Mouse (Mus musculus) liver, embryonic 14.5 days (tissue): Measurements from ENCODE around the gene Idh2. TPM values are rescaled to one million over a fixed set of nuclear protein-coding genes. Genes with fewer than 3 reads are reported as not detected.

Experiments used
- ATAC-seq: fragments of 200-750 bp; cut with Nextera tagmentation; 2 replicates; pipeline ENCODE4 v1.8.0; 2017; ENCODE audit warnings: moderate number of reproducible peaks, mild to moderate bottlenecking, moderate library complexity; ENCODE audit not compliant: insufficient read depth
- DNase-seq, 3 experiments: peaks; one replicate each; pipeline ENCODE4 v3.0.0-alpha.2; 2012 to 2013; ENCODE audit warnings: low read depth in 3 of 3, low spot score in 3 of 3
- H3K27ac ChIP-seq: fragments of 300-500 bp; sonication (generic); 2 replicates; pipeline ENCODE4 v1.5.1; 2014; ENCODE audit warnings: moderate library complexity, mild to moderate bottlenecking, control low read depth, inconsistent platforms
- H3K27me3 ChIP-seq: fragments of 300-500 bp; sonication (generic); 2 replicates; pipeline ENCODE4 v1.6.1; 2014; ENCODE audit warnings: mild to moderate bottlenecking, low read length, moderate library complexity; ENCODE audit not compliant: control insufficient read depth, insufficient read depth
- H3K36me3 ChIP-seq: fragments of 300-500 bp; sonication (generic); replicated peaks from 2 replicates; pipeline ENCODE4 v1.6.1; 2014; ENCODE audit warnings: low read depth; ENCODE audit not compliant: control insufficient read depth, insufficient read depth
- H3K4me1 ChIP-seq, 2 experiments: fragments of 200-500 bp in 1 of 2; fragments of 300-500 bp in 1 of 2; sonication (generic) in 1 of 2; replicated peaks; 2 replicates each; pipeline ENCODE4 v1.6.1; 2012 to 2014; ENCODE audit warnings: antibody characterized with exemption in 1 of 2, inconsistent platforms in 1 of 2, low read length in 1 of 2; ENCODE audit not compliant: control insufficient read depth in 2 of 2, insufficient read depth in 2 of 2
- H3K4me2 ChIP-seq: fragments of 300-500 bp; sonication (generic); 2 replicates; pipeline ENCODE4 v1.6.1; 2014; ENCODE audit warnings: low read depth, mild to moderate bottlenecking, control low read depth, moderate library complexity
- H3K4me3 ChIP-seq, 2 experiments: fragments of 200-500 bp in 1 of 2; fragments of 300-500 bp in 1 of 2; sonication (generic) in 1 of 2; 2 replicates each; pipeline ENCODE4 v1.5.1; 2012 to 2014; ENCODE audit warnings: low read depth in 2 of 2, low read length in 2 of 2, mild to moderate bottlenecking in 2 of 2, control low read depth in 1 of 2, inconsistent platforms in 1 of 2, moderate library complexity in 1 of 2; ENCODE audit not compliant: insufficient read depth in 1 of 2
- H3K9ac ChIP-seq: fragments of 300-500 bp; sonication (generic); replicated peaks from 2 replicates; pipeline ENCODE4 v1.6.1; 2014; ENCODE audit warnings: mild to moderate bottlenecking, control low read depth, moderate library complexity
- H3K9me3 ChIP-seq: fragments of 300-500 bp; sonication (generic); 2 replicates; pipeline ENCODE4 v1.6.1; 2016; ENCODE audit warnings: low read length, mixed read lengths; ENCODE audit not compliant: control insufficient read depth
- CTCF ChIP-seq: IDR thresholded peaks from 2 replicates; pipeline ENCODE4 v1.5.1; 2016; ENCODE audit warnings: antibody characterized with exemption, low read depth, control low read depth
- EP300 ChIP-seq: IDR thresholded peaks from 2 replicates; pipeline ENCODE4 v1.6.1; 2016; ENCODE audit warnings: antibody characterized with exemption, low read depth
- WGBS: fragments of 180-500 bp; shearing (Covaris S2); extraction: QIAGEN DNeasy Blood & Tissue Kit; methylation state at CpG from one replicate; pipeline ENCODE4 v1.1.7; 2014; ENCODE audit not compliant: insufficient replicate concordance; 5-methylcytosine and 5-hydroxymethylcytosine counted together
- polyA plus RNA-seq, 2 experiments: library from polyadenylated mRNA; depleted of rRNA in 1 of 2; stranded (reverse) in 1 of 2; unstranded in 1 of 2; fragments of >200 nt; fragmentation: Nextera tagmentation in 1 of 2; extraction: Ambion mirVana in 1 of 2; gene quantifications; 2 replicates each; pipeline versions ENCODE4 v1.2.1 to v1.2.3; 2012 to 2014

Gene Idh2
- polyA plus RNA-seq (2012; rRNA removed) (83.7 and 88.2 TPM in 2 replicates), polyA plus RNA-seq (2014; fragmentation: Nextera tagmentation; extraction: Ambion mirVana) (128 and 132 TPM in 2 replicates)

DNA sequence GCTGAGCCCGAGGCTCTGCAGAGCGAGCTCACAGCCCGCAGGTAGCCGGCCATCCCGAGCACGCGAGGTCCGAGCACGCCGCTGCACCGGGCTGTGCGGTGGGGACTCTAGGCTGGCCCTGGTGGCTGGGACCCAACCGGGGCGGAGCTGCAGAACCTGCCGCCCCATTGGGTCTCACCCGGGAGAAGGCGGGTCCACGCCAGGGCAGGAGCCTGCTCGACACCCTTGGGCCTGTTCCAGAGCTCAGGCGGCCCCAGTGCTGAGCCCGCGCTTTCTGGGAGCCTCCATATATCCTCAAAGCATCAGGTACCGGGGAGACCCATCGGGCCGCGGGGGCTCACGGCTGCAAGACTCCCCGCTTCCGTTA lies at the start of gene Idh2:
Gene Idh2, minus strand, starts transcription at position 169 of the 367 bp plus-strand sequence.
- Histone ChIP-seq H3K9ac (peak within 1 kb of the TSS; percentile 86), H3K4me3 (peak within 1 kb of the TSS; percentile 61 to 89), H3K27ac (peak within 1 kb of the TSS; percentile 14), H3K4me1 (peaks cover 12 to 34% of the 10 kb centered on the region in 2 experiments), H3K4me2 (peak within 1 kb of the TSS; percentile 100), H3K9me3 (no peaks in the 10 kb centered on the region), H3K36me3 (no peaks in the 10 kb centered on the region), H3K27me3 (no peaks in the 10 kb centered on the region)
- 1% methylated on average over 29 of the region's 29 CpGs for WGBS
- no peak for TF ChIP-seq EP300
- no peak for TF ChIP-seq CTCF
- ATAC-seq = peak; percentile 97
- DNase-seq = peak; percentile 73 to 75 (median 75)

DNA sequence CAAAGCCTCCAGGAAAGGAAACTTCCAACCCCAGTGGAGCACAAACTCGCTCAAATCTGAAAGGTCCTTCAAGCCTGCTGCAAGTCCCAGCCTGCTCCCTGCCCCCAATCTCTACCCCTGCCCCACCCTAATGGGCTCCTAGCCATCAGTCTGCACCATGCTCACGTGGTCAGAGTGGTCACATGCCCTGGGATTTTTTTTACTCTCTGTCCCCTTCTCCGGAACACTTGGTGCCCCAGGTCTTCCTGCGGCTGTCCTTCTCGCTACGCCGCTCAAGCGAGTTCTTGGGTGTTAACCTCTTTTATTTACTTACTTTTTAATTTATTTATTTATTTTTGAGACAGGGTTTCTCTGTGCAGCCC lies 45.7 kb upstream of the Idh2 start:
- Histone ChIP-seq H3K27me3 (no peaks in the 10 kb centered on the region), H3K36me3 (no peaks in the 10 kb centered on the region), H3K4me1 (peaks cover 15 to 16% of the 10 kb centered on the region in 2 experiments), H3K4me2 (no peak overlapping the region), H3K9ac (no peak overlapping the region), H3K4me3 (no peak overlapping the region), H3K9me3 (no peaks in the 10 kb centered on the region), H3K27ac (no peak overlapping the region)
- no peak for ATAC-seq
- DNase-seq = no peak
- TF ChIP-seq EP300 (no peak), CTCF (no peak)
- 72% methylated on average over 8 of the region's 8 CpGs for WGBS

DNA sequence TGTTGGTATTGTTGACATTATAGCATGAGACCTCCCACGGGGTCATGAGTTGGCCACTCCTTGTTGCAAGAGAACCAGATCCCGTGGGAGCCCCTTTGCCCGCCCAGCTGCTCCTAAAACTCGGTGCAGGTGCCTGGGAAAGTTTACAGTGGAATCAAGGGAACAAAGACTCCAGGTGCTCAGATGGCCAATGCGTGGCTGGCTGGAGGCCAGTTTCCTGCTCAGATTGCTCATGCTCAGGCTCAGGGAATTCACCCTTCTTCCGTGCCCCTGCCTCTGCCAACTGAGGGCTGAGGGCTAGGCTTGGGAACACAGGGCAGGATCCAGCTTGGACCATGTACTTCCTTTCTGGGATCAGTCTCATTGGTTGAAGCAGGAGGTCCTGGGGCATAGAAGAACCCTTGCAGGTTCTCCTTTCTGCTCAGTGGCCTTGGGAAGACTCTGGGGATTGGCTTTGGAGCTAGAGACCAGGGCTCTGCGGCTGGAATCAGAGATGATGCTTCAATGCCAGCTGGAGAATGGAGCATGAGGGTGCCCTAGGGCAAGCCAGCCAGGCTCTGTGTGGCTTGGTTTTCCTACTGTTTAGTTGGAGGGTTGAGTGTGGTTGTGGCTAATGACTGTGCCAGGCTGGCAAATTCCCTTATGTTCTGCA lies 45.2 kb upstream of the Idh2 start:
- WGBS = 61% methylated on average over 7 of the region's 7 CpGs
- DNase-seq = no peak
- no peak overlapping the region for H3K4me2 ChIP-seq

DNA sequence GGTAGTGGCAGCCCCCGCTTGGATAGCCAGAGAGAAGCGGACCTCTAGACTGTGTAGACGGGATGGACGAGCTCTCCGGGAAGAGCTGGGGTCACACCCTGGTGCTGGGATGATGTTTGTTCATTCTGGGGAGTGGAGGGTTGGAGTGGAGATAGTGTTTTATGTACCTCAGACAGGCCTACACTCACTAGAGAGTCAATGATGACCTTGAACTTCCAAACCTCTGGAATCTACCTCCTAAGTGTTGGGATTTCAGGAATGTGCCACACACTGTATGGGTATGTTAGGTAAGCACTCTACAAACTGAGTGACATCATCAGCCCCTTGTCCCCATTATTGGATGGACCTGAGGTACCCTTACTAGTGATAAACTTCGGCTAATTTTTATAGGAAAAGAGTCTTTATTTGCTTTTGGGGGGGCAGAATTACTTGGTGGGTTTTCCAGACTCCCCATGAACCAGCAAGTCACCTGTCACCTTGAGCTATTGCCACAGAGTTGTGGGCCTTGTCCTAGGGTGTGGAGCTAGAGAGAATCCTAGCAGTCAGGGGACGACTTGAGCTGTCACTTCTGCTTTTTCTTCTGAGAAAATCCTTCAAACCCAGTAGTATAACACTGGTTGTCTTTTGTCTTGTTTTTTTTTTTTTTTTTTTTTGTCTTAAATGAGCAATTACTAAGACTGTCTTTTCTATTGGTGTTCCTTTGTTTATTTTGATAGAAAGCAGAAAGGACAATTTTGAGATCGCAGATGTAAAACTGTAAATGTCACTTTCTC lies 43.5 kb upstream of the Idh2 start:
- no peak for ATAC-seq
- 76% methylated on average over 8 of the region's 8 CpGs for WGBS
- TF ChIP-seq CTCF (no peak), EP300 (no peak)

More for the DNA sequence above, 45.2 kb upstream of the Idh2 start:
- H3K9ac ChIP-seq = no peak overlapping the region
- no peak overlapping the region for H3K4me3 ChIP-seq
- H3K4me1 ChIP-seq = peaks cover 11 to 13% of the 10 kb centered on the region in 2 experiments
- H3K27me3 ChIP-seq = no peaks in the 10 kb centered on the region
- TF ChIP-seq CTCF (no peak), EP300 (no peak)
- ATAC-seq = no peak
- no peak overlapping the region for H3K27ac ChIP-seq
- no peaks in the 10 kb centered on the region for H3K9me3 ChIP-seq
- no peaks in the 10 kb centered on the region for H3K36me3 ChIP-seq

DNA sequence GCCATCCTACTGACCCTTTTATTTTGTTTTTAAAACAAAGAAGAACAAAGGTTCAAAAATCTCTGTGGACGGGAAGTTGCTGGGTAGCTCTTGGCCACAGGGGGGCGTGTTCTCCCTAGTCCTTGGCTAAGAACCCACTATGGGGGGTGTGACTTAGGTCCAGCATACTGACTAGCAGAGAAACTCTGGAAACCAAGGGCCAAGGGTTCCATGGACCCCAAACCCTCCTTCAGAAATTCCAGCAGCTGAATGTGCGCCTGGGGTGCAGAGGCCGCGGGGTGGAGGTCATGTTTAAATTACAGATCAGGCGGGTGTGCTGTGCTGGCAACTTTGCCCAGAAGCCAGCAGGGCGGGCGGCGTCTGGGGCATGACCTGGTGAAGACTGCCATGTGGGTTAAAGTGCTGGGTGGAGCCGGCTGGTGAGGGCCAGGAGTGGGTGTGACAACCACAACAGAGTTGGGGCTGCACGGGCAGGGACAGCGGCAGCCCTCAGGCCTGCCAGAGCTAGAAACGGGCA lies 41.6 kb upstream of the Idh2 start:
- Histone ChIP-seq H3K4me2 (peak overlapping the region; percentile 48), H3K27me3 (no peaks in the 10 kb centered on the region), H3K36me3 (no peaks in the 10 kb centered on the region), H3K9ac (peak overlapping the region; percentile 43; the same call in 1 of the 2 replicates), H3K9me3 (no peaks in the 10 kb centered on the region; the same call in 1 of the 2 replicates), H3K4me3 (no peak overlapping the region), H3K4me1 (peaks cover 10 to 17% of the 10 kb centered on the region in 2 experiments), H3K27ac (peak overlapping the region; percentile 31)
- 38% methylated on average over 13 of the region's 13 CpGs for WGBS
- ATAC-seq (peak; percentile 88), DNase-seq (peak in 1 of 3 experiments; percentile 49)
- TF ChIP-seq EP300 (peak; percentile 6; the same call in 1 of the 2 replicates), CTCF (peak; percentile 77)

More for the DNA sequence above, 43.5 kb upstream of the Idh2 start:
- Histone ChIP-seq H3K9me3 (no peaks in the 10 kb centered on the region), H3K4me2 (no peak overlapping the region), H3K27me3 (no peaks in the 10 kb centered on the region), H3K9ac (no peak overlapping the region), H3K4me1 (peaks cover 10 to 15% of the 10 kb centered on the region in 2 experiments), H3K4me3 (no peak overlapping the region), H3K36me3 (no peaks in the 10 kb centered on the region), H3K27ac (no peak overlapping the region)
- DNase-seq = no peak
